Mouse (Mus musculus) hindbrain, embryonic 13.5 days (tissue): ENCODE measurements at regions not wholly inside any gene's neighbourhood (a gene's known extent, or its start where the extent isn't known, plus 50 kb on each side); places are given as distances from the start of the nearest gene placed in this dataset.
"Not testable (repeated sequence)": the region's sequence is repeated elsewhere in the genome, so short reads cannot be mapped to it uniquely, and the experiment has no call there.

Source experiments
- ATAC-seq: fragments of 200-750 bp; cut with Nextera tagmentation; 2 replicates; pipeline ENCODE4 v1.8.0; 2017; ENCODE audit warnings: moderate TSS enrichment; ENCODE audit not compliant: low FRiP score
- H3K27ac ChIP-seq: fragments of 300-500 bp; sonication (generic); 2 replicates; pipeline ENCODE4 v1.5.1; 2015; ENCODE audit warnings: inconsistent platforms, mild to moderate bottlenecking, moderate library complexity
- H3K27me3 ChIP-seq: fragments of 300-500 bp; sonication (generic); 2 replicates; pipeline ENCODE4 v1.6.1; 2015; ENCODE audit warnings: mild to moderate bottlenecking, inconsistent platforms
- H3K36me3 ChIP-seq: fragments of 300-500 bp; sonication (generic); 2 replicates; pipeline ENCODE4 v1.6.1; 2015; ENCODE audit warnings: mild to moderate bottlenecking, inconsistent platforms
- H3K4me1 ChIP-seq: fragments of 300-500 bp; sonication (generic); replicated peaks from 2 replicates; pipeline ENCODE4 v1.6.1; 2015; ENCODE audit warnings: inconsistent platforms
- H3K4me2 ChIP-seq: fragments of 300-500 bp; sonication (generic); 2 replicates; pipeline ENCODE4 v1.6.1; 2015; ENCODE audit warnings: inconsistent platforms, mild to moderate bottlenecking, moderate library complexity
- H3K4me3 ChIP-seq: fragments of 300-500 bp; sonication (generic); 2 replicates; pipeline ENCODE4 v1.5.1; 2015; ENCODE audit warnings: mild to moderate bottlenecking, inconsistent platforms
- H3K9ac ChIP-seq: fragments of 300-500 bp; sonication (generic); 2 replicates; pipeline ENCODE4 v1.6.1; 2015; ENCODE audit warnings: mild to moderate bottlenecking, inconsistent platforms
- H3K9me3 ChIP-seq: fragments of 300-500 bp; sonication (generic); 2 replicates; pipeline ENCODE4 v1.6.1; 2016; ENCODE audit warnings: inconsistent platforms
- WGBS: fragments of 180-500 bp; shearing (Covaris S2); methylation state at CpG from one replicate; pipeline ENCODE4 v1.1.7; 2015; 5-methylcytosine and 5-hydroxymethylcytosine counted together

GRCm38 (mm10) chr12:19387706-19388105 lies 566.6 kb upstream of the Gm21863 start:
- not testable (repeated sequence) for ATAC-seq, H3K27ac ChIP-seq, H3K36me3 ChIP-seq, H3K9me3 ChIP-seq, H3K4me1 ChIP-seq, H3K27me3 ChIP-seq
- Histone ChIP-seq H3K4me3 (peak overlapping the region; percentile 42), H3K4me2 (peak overlapping the region; percentile 42), H3K9ac (peak overlapping the region; percentile 66)
- WGBS: under 1% methylated on average over 34 of the region's 53 CpGs
